Mouse (Mus musculus): ENCODE results near the gene Galnt13.

DNA sequence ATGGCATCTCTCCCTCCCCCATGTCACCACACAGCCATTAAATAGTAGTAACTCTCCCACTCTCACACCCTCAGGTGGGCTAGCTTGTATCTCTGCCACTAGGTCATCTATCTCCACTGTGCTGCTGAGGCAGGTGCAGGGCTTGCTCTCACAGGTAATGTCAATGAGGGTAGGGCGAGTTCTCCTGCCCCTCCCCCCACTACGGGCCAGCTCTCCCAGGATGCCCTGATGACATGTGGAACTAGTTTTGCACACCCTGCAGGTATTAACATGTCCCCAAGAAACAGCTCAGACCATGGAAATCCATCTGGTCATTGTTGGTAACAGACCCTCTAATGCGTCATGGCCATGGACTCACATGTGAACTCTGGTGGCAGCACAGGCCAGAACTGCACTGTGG lies 129.0 kb downstream of the Galnt13 start:
- no peak for TF ChIP-seq POLR2A (IDR thresholded peaks at IDR 0.05; ENCODE audit: low read depth, low read length)
- no peak for TF ChIP-seq CTCF (IDR thresholded peaks at IDR 0.05; ENCODE audit: borderline replicate concordance, insufficient read depth, low read length)

Measured in embryonic fibroblast, embryonic 13.5 days (primary cell).